Mouse (Mus musculus) megakaryocyte, embryonic 14.5 days (primary cell): ENCODE data around the gene Adamts9. TPM values are rescaled to one million over a fixed set of nuclear protein-coding genes. Genes with fewer than 3 reads are reported as not detected.

ENCODE experiments used
- H3K27me3 ChIP-seq: replicated peaks from 2 replicates; pipeline ENCODE3; 2012; ENCODE audit warnings: inconsistent platforms
- H3K36me3 ChIP-seq: replicated peaks from 2 replicates; pipeline ENCODE3; 2012; ENCODE audit warnings: low read length, inconsistent platforms, mixed read lengths
- H3K4me1 ChIP-seq: 2 replicates; pipeline ENCODE4 v1.6.1; 2012; ENCODE audit warnings: inconsistent platforms
- H3K4me3 ChIP-seq: replicated peaks from 2 replicates; pipeline ENCODE3; 2012; ENCODE audit warnings: moderate library complexity, mild to moderate bottlenecking, inconsistent platforms
- H3K9me3 ChIP-seq: 2 replicates; pipeline ENCODE4 v1.6.1; 2012; ENCODE audit warnings: inconsistent platforms
- FLI1 ChIP-seq: IDR thresholded peaks from 2 replicates; pipeline ENCODE4 v1.6.1; 2012; ENCODE audit warnings: low read length, inconsistent platforms, mixed read lengths
- GATA1 ChIP-seq: IDR thresholded peaks from 3 replicates; pipeline ENCODE4 v1.6.1; 2012; ENCODE audit warnings: mixed read lengths, low read length, inconsistent platforms, borderline replicate concordance
- polyA plus RNA-seq: library from polyadenylated mRNA; stranded (reverse); fragments of >175 nt; gene quantifications from 2 replicates; pipeline ENCODE4 v1.2.3, GENCODE M21; 2012; ENCODE audit warnings: low replicate concordance; ENCODE audit not compliant: insufficient read depth

Adamts9 gene
- polyA plus RNA-seq, 1 experiment, result not detected

DNA sequence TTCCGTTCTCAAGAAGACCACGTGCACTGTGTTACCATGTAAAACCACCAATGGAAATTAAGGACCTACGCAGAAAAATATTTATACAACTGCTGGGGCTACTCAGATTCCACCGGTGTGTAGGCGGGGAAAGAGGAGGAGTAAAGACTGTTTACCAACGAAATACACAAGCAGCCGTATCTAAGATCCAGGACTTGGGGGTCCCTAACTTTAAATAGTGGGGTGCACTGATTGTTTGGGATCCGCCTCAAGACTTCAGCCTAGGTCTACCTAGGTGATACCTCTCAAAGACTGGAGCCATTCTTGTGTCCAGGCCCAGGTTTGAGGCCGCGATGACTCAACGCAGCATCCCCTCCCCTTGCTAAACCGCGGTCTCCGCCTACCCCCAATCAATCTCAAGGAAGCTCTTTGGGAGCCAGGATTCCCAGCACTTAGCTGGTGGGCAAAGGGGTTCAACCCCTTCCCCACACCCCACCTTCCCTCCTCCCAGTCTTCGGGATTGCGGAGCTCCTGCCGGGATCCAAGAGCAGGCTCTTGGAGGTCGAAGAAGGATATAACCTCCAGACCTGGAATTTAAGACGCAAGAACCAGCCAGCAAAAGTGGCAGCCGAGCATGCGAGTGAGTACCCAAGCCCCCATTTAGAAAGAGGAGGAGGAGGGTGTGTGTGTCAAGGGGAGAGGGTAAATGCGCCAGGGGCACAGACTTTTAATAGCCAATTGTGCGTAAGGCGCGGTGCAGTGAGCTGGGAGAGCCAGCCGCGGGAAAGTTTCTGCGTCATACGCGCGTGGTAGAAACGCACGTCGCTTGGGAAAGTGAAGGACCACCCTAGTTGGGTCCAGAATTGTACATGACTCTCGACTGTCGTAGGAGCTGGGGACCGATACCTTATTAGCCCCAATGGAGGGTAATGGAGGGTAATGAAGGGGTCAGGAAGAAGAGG lies 2.8 kb downstream of the Adamts9 start:
- TF ChIP-seq FLI1 (no peak), GATA1 (no peak)
- peak overlapping the region; percentile 62 for H3K4me3 ChIP-seq
- H3K9me3 ChIP-seq, result no peaks in the 10 kb centered on the region
- peaks cover 53% of the 10 kb centered on the region for H3K27me3 ChIP-seq
- no peaks in the 10 kb centered on the region for H3K36me3 ChIP-seq
- peaks cover 16% of the 10 kb centered on the region; the same call in 1 of the 2 replicates for H3K4me1 ChIP-seq

- Histone ChIP-seq H3K9me3 (peaks cover 8% of the 10 kb centered on the region), H3K4me1 (no peaks in the 10 kb centered on the region), H3K4me3 (no peak overlapping the region), H3K27me3 (no peaks in the 10 kb centered on the region), H3K36me3 (no peaks in the 10 kb centered on the region)
- TF ChIP-seq FLI1 (no peak), GATA1 (no peak)
Measured at GRCm38 (mm10) chr6:92928261-92928660, 15.0 kb downstream of the Adamts9 start.

- no peaks in the 10 kb centered on the region for H3K36me3 ChIP-seq
- no peaks in the 10 kb centered on the region for H3K4me1 ChIP-seq
- no peak overlapping the region for H3K4me3 ChIP-seq
- no peak for TF ChIP-seq FLI1
- TF ChIP-seq GATA1, result no peak
- no peaks in the 10 kb centered on the region for H3K27me3 ChIP-seq
- peaks cover 8% of the 10 kb centered on the region for H3K9me3 ChIP-seq
Measured at GRCm38 (mm10) chr6:92924536-92924935, 18.8 kb downstream of the Adamts9 start.

- TF ChIP-seq GATA1 (no peak), FLI1 (no peak)
- Histone ChIP-seq H3K4me1 (no peaks in the 10 kb centered on the region), H3K27me3 (no peaks in the 10 kb centered on the region)
Measured at GRCm38 (mm10) chr6:92921843-92922242, 21.4 kb downstream of the Adamts9 start.

DNA sequence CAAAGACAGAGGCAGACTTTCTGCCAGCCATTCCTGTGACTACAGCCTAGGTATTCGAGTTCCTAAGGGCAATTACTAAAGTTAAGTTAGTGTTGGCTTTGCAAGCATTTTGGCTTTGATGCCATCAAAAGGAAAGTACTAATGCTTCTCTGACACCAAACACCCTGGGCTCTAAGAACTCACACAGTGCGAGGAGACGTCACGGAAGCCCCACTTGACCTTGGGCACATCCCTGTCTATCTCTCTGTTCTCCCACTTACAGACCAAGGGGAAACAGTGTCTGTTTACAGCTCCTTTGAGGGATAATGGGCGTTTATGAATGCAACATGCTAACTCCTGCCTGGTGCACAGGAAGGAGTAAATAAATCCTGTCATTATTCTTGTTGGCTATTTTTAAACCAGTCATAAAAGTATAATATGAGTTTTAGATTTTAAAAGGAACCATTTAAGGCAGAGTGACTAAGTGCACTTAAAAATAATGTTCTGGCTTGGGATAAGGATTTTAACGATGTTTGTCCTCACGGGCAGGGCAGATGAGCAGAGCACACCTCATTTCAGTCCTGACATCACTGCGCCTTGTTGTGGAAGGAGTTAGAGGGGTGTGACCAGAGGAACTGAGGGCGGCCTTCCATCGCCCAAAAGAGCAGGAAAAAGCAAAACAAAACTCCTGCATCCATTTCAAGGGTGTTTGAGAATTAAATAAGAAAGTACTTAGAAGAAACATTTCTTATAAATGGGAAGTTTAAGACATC lies 22.2 kb downstream of the Adamts9 start:
- H3K4me1 ChIP-seq, result no peaks in the 10 kb centered on the region
- peaks cover 6% of the 10 kb centered on the region for H3K9me3 ChIP-seq
- H3K36me3 ChIP-seq, result no peaks in the 10 kb centered on the region
- TF ChIP-seq FLI1 (no peak), GATA1 (no peak)
- H3K4me3 ChIP-seq, result no peak overlapping the region
- no peaks in the 10 kb centered on the region for H3K27me3 ChIP-seq

More at GRCm38 (mm10) chr6:92921843-92922242, 21.4 kb downstream of the Adamts9 start:
- Histone ChIP-seq H3K9me3 (peaks cover 10% of the 10 kb centered on the region), H3K4me3 (no peak overlapping the region), H3K36me3 (no peaks in the 10 kb centered on the region)

GRCm38 (mm10) chr6:92910611-92911010 lies 32.7 kb downstream of the Adamts9 start:
- Histone ChIP-seq H3K4me3 (no peak overlapping the region), H3K4me1 (no peaks in the 10 kb centered on the region), H3K27me3 (no peaks in the 10 kb centered on the region), H3K9me3 (peaks cover 7% of the 10 kb centered on the region), H3K36me3 (no peaks in the 10 kb centered on the region)
- TF ChIP-seq GATA1, result no peak
- TF ChIP-seq FLI1, result no peak

DNA sequence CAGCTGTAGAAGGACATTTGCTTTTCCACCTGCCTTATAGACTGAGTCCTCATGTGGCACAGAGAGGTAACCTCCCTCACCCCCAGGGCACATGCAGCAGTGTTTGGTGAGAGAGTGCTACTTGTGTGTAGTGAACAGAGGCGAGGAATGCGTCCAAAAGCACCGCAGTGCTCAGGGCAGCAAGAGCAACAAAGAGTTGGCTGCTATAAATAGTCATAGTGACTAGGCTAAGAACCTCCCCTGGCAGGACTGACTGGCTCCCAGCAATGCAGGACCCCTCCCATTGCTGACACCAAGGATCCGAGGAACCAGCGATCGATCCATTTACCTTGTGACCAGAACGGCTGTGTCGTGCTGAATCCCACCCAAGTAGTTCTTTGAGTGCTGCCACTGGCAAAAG lies 33.9 kb downstream of the Adamts9 start:
- TF ChIP-seq FLI1 (no peak), GATA1 (no peak)
- Histone ChIP-seq H3K36me3 (no peaks in the 10 kb centered on the region), H3K27me3 (no peaks in the 10 kb centered on the region), H3K4me1 (no peaks in the 10 kb centered on the region), H3K4me3 (no peak overlapping the region), H3K9me3 (peaks cover 7% of the 10 kb centered on the region)

DNA sequence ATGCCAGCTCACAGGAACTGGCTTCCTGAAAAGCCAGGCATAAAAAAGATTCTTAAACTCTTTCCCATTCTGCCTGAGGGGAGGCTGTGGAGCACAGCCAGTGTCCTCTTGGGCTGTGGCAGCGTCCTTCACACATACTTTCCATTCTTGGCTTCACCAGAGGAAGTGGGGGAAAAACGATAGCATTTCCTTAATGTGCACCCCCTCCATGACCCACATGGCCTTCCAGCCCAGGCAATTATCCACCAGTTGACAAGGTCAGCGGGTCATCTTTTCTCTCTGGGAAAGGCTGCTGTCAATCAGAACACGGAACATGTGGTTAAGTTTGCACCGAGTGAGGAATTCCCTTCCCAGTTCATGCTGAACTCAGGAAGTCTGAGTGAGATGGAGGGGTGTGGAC lies 37.4 kb downstream of the Adamts9 start:
- H3K9me3 ChIP-seq, result peaks cover 20% of the 10 kb centered on the region
- no peak overlapping the region for H3K4me3 ChIP-seq
- H3K36me3 ChIP-seq, result no peaks in the 10 kb centered on the region
- no peaks in the 10 kb centered on the region for H3K27me3 ChIP-seq
- no peak for TF ChIP-seq FLI1
- TF ChIP-seq GATA1, result no peak
- no peaks in the 10 kb centered on the region for H3K4me1 ChIP-seq

- peaks cover 16% of the 10 kb centered on the region for H3K9me3 ChIP-seq
- no peaks in the 10 kb centered on the region for H3K27me3 ChIP-seq
- H3K36me3 ChIP-seq, result no peaks in the 10 kb centered on the region
- no peak overlapping the region for H3K4me3 ChIP-seq
- H3K4me1 ChIP-seq, result no peaks in the 10 kb centered on the region
- TF ChIP-seq GATA1, result no peak
- TF ChIP-seq FLI1, result no peak
Measured at GRCm38 (mm10) chr6:92904491-92904890, 38.8 kb downstream of the Adamts9 start.

DNA sequence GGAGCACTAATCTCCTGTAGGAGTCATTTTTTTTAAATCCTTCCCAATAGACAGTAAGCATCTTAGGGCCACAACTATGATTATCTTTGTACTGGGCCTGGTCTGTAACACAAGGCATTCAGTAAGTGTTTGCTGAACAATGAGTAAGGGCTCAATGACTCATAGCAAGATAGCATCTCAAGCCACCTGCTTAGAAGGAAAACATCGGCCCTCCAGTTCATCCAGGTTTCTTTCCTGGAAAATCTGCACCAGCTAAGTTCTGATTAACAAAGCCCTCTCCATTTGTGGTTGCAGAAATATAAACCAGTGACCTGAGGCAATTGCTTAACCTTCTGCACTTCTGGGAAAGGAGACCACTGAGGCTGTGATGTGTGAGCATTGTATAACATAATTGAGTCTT lies 39.3 kb downstream of the Adamts9 start:
- TF ChIP-seq GATA1 (no peak), FLI1 (no peak)
- Histone ChIP-seq H3K36me3 (no peaks in the 10 kb centered on the region), H3K27me3 (no peaks in the 10 kb centered on the region), H3K4me1 (no peaks in the 10 kb centered on the region), H3K9me3 (peaks cover 12% of the 10 kb centered on the region), H3K4me3 (no peak overlapping the region)
